Mouse (Mus musculus) liver, embryonic 14.5 days (tissue): ENCODE measurements around the gene Tnfaip6.

ENCODE experiments used
- CTCF ChIP-seq: IDR thresholded peaks from 2 replicates; pipeline ENCODE4 v1.5.1; 2016; ENCODE audit warnings: antibody characterized with exemption, low read depth, control low read depth
- EP300 ChIP-seq: IDR thresholded peaks from 2 replicates; pipeline ENCODE4 v1.6.1; 2016; ENCODE audit warnings: antibody characterized with exemption, low read depth

GRCm38 (mm10) chr2:52072065-52072490 is 34.3 kb downstream of the Tnfaip6 start:
- no peak for TF ChIP-seq CTCF
- TF ChIP-seq EP300: no peak
